Mouse (Mus musculus) megakaryocyte, embryonic 14.5 days (primary cell): ENCODE measurements around the gene Grn. TPM values are rescaled to one million over a fixed set of nuclear protein-coding genes. Genes with fewer than 3 reads are reported as not detected.
A peak's percentile ranks its signal among the peaks of the same experiment; 100 is the strongest.
"Not testable (repeated sequence)": the region's sequence is repeated elsewhere in the genome, so short reads cannot be mapped to it uniquely, and the experiment has no call there.

Experiments
- H3K27me3 ChIP-seq: replicated peaks from 2 replicates; pipeline ENCODE3; 2012; ENCODE audit warnings: inconsistent platforms
- H3K36me3 ChIP-seq: replicated peaks from 2 replicates; pipeline ENCODE3; 2012; ENCODE audit warnings: low read length, inconsistent platforms, mixed read lengths
- H3K4me1 ChIP-seq: 2 replicates; pipeline ENCODE4 v1.6.1; 2012; ENCODE audit warnings: inconsistent platforms
- H3K4me3 ChIP-seq: replicated peaks from 2 replicates; pipeline ENCODE3; 2012; ENCODE audit warnings: moderate library complexity, mild to moderate bottlenecking, inconsistent platforms
- H3K9me3 ChIP-seq: 2 replicates; pipeline ENCODE4 v1.6.1; 2012; ENCODE audit warnings: inconsistent platforms
- FLI1 ChIP-seq: IDR thresholded peaks from 2 replicates; pipeline ENCODE4 v1.6.1; 2012; ENCODE audit warnings: low read length, inconsistent platforms, mixed read lengths
- GATA1 ChIP-seq: IDR thresholded peaks from 3 replicates; pipeline ENCODE4 v1.6.1; 2012; ENCODE audit warnings: mixed read lengths, low read length, inconsistent platforms, borderline replicate concordance
- polyA plus RNA-seq: library from polyadenylated mRNA; stranded (reverse); fragments of >175 nt; gene quantifications from 2 replicates; pipeline ENCODE4 v1.2.3, GENCODE M21; 2012; ENCODE audit warnings: low replicate concordance; ENCODE audit not compliant: insufficient read depth

Gene Grn
- 44.1 and 152 TPM in 2 replicates for polyA plus RNA-seq

- Histone ChIP-seq H3K36me3 (peaks cover 28% of the 10 kb centered on the region), H3K27me3 (peaks cover 2% of the 10 kb centered on the region), H3K4me3 (peak within 1 kb of the TSS; percentile 95), H3K4me1 (peaks cover 66% of the 10 kb centered on the region), H3K9me3 (peaks cover 5% of the 10 kb centered on the region; the same call in 1 of the 2 replicates)
- TF ChIP-seq FLI1 (no peak), GATA1 (no peak)
These were observed at the start of gene Grn for GRCm38 (mm10) chr11:102430121-102431017. Gene Grn (plus strand): TSS chr11:102430315.

- peaks cover 50% of the 10 kb centered on the region for H3K27me3 ChIP-seq
- peaks cover 16% of the 10 kb centered on the region for H3K4me1 ChIP-seq
- no peak overlapping the region for H3K4me3 ChIP-seq
- no peak for TF ChIP-seq GATA1
- TF ChIP-seq FLI1 = no peak
- no peaks in the 10 kb centered on the region for H3K36me3 ChIP-seq
- H3K9me3 ChIP-seq = peaks cover 26% of the 10 kb centered on the region
These were observed 48.6 kb upstream of the Grn start for GRCm38 (mm10) chr11:102381341-102382100.

GRCm38 (mm10) chr11:102382794-102383193 lies 47.3 kb upstream of the Grn start:
- TF ChIP-seq FLI1 (no peak), GATA1 (no peak)
- H3K9me3 ChIP-seq = peaks cover 18% of the 10 kb centered on the region
- peaks cover 13% of the 10 kb centered on the region for H3K4me1 ChIP-seq
- peaks cover 41% of the 10 kb centered on the region for H3K27me3 ChIP-seq
- H3K36me3 ChIP-seq = no peaks in the 10 kb centered on the region
- H3K4me3 ChIP-seq = no peak overlapping the region

- Histone ChIP-seq H3K36me3 (no peaks in the 10 kb centered on the region), H3K27me3 (peaks cover 40% of the 10 kb centered on the region), H3K4me3 (no peak overlapping the region), H3K9me3 (peaks cover 13% of the 10 kb centered on the region), H3K4me1 (peaks cover 13% of the 10 kb centered on the region)
- no peak for TF ChIP-seq FLI1
- no peak for TF ChIP-seq GATA1
These were observed 46.6 kb upstream of the Grn start for GRCm38 (mm10) chr11:102383365-102384136.

DNA sequence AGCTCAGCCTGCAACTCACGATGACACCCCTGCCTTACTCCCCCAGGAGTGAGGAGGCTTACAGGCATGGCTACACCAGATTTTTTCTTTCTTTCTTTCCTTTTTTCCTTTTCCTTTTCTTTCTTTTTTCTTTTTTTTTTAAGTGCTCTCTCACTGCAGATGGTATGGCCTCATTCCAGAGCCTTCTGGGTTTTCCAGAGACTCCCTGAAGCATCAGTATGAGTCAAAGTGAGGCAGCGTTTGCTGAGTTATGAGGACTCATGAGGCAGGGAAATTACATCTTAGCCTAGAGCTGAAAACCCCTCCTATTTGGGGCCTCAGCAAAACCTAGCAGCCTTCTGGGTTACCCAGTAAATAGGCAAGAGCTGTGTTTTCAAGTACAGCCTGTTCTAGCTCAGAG lies 45.7 kb upstream of the Grn start:
- peaks cover 36% of the 10 kb centered on the region for H3K27me3 ChIP-seq

GRCm38 (mm10) chr11:102385075-102385474 lies 45.0 kb upstream of the Grn start:
- Histone ChIP-seq H3K4me3 (no peak overlapping the region), H3K9me3 (0 out of 2 replicates have a peak, but pooled peaks cover 2% of the 10 kb centered on the region), H3K4me1 (peaks cover 13% of the 10 kb centered on the region), H3K27me3 (peaks cover 36% of the 10 kb centered on the region), H3K36me3 (no peaks in the 10 kb centered on the region)
- TF ChIP-seq GATA1 (no peak), FLI1 (no peak)

More for the DNA sequence above, 45.7 kb upstream of the Grn start:
- no peaks in the 10 kb centered on the region for H3K36me3 ChIP-seq
- no peak for TF ChIP-seq FLI1
- no peak for TF ChIP-seq GATA1
- H3K4me1 ChIP-seq = peaks cover 13% of the 10 kb centered on the region
- H3K9me3 ChIP-seq = peaks cover 5% of the 10 kb centered on the region
- H3K4me3 ChIP-seq = no peak overlapping the region

DNA sequence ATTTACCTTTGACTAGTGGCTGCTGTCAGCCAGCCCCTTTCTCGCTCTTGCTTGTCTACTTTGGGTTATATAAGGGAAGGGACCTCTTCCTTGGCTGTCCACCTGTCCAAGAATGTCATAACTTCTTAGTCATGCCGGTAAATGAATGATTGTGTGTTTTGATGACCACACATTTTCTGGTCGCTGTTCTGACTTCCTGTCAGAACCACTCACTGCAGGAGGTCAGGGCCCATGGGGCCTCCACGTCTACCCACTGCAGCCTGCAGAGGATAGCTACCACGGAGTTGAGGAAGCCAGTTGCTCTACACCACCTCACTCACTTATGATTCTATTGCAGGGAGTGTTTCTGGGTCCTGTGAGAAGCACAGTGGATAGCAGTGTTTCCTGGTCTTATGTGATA lies 44.0 kb upstream of the Grn start:
- peaks cover 13% of the 10 kb centered on the region for H3K4me1 ChIP-seq
- H3K9me3 ChIP-seq = no peaks in the 10 kb centered on the region
- H3K27me3 ChIP-seq = peaks cover 42% of the 10 kb centered on the region
- no peak overlapping the region for H3K4me3 ChIP-seq
- no peak for TF ChIP-seq FLI1
- TF ChIP-seq GATA1 = no peak
- no peaks in the 10 kb centered on the region for H3K36me3 ChIP-seq

GRCm38 (mm10) chr11:102389436-102389835 lies 40.7 kb upstream of the Grn start:
- H3K4me3 ChIP-seq, H3K36me3 ChIP-seq, H3K9me3 ChIP-seq: not testable (repeated sequence)
- peaks cover 28% of the 10 kb centered on the region for H3K4me1 ChIP-seq
- H3K27me3 ChIP-seq = peaks cover 53% of the 10 kb centered on the region

DNA sequence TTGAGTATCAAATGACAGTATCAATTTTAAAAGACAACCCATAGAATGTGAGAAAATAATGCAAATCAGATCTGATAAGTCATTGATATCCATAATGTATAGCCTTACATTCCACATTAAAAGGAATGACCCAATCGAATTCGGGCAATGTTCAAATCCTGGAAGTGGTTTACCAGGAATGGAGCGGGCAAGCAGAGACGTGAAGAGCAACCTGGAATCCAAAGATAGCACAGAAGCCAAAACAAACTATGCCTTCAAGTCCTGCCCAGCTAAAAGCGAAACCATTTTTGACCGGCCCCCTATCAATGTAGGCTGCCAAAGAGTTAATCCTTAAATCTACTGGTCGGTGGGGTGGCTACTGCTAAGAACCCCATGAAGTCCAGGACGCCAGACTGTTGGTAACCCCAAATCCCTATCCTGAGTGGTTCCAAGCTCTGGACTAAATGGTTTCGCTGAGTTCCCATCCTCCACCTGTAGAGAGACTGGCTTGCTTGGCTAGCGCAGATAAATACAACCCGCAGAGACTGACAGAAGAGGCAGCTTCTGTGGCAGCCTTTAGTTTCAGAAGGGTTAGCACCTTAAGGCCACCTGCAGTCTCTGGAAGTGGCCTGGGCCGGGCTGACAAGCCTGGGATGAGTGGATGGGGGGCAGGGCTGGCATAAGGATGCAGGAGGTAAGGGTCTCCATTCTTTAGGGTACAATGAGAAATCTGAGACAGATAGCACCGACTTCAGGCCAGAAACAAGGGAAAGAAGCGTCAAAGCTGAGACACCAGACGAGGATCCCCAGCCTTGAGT lies 37.5 kb upstream of the Grn start:
- no peaks in the 10 kb centered on the region for H3K36me3 ChIP-seq
- H3K4me3 ChIP-seq = peak overlapping the region; percentile 89
- TF ChIP-seq FLI1 (no peak), GATA1 (no peak)
- H3K9me3 ChIP-seq = no peaks in the 10 kb centered on the region
- peaks cover 68% of the 10 kb centered on the region for H3K27me3 ChIP-seq
- H3K4me1 ChIP-seq = peaks cover 23% of the 10 kb centered on the region
